In genomic region chr1:58339901-58340300, GRCm38 (mm10) we compare ENCODE assay signal across 22 mouse cellular contexts. TPM values are rescaled to one million over a fixed set of nuclear protein-coding genes. Genes with fewer than 3 reads are reported as not detected.
DNase-seq lines count a peak whose midpoint lies in the region; ATAC-seq and TF ChIP-seq lines count a peak whose summit lies in the region.
"Had no signal": no experiment of that assay in that cellular context is flagged by ENCODE, and none has a peak within 500 bp of the region (broad histone marks: within the 10 kb centered on the region; RNA-seq: fewer than 3 reads in every experiment).

No protein-coding gene starts in this region.

- no peak for ATAC-seq in hindbrain, postnatal 0 days
- no peak for ATAC-seq in midbrain, postnatal 0 days (ENCODE audit: low FRiP score)
- ATAC-seq in midbrain, embryonic 15.5 days (replicated peaks): no peak
- ATAC-seq in limb, embryonic 15.5 days (ENCODE audit: insufficient number of reproducible peaks, low FRiP score, low TSS enrichment, low read depth): no peak
- ATAC-seq: forebrain, embryonic 14.5 days; inflammation-experienced regulatory T-cells, adult 6 months; intestine, postnatal 0 days had no signal

- no peak overlapping the region for H3K9ac ChIP-seq in hindbrain, postnatal 0 days (replicated peaks; ENCODE audit: low read length)
- no peak overlapping the region for H3K9ac ChIP-seq in midbrain, postnatal 0 days (replicated peaks; ENCODE audit: low read length, poor library complexity, severe bottlenecking)
- no peak overlapping the region for H3K9ac ChIP-seq in midbrain, embryonic 15.5 days
- H3K9ac ChIP-seq in limb, embryonic 15.5 days: no peak overlapping the region
- H3K9ac ChIP-seq: embryonic facial prominence, embryonic 15.5 days; heart, embryonic 15.5 days; hindbrain, embryonic 13.5 days had no signal

- no peaks in the 10 kb centered on the region for H3K9me3 ChIP-seq in hindbrain, postnatal 0 days (ENCODE audit: low read length)
- peaks cover 3% of the 10 kb centered on the region for H3K9me3 ChIP-seq in hindbrain, embryonic 10.5 days
- H3K9me3 ChIP-seq in midbrain, postnatal 0 days (ENCODE audit: low read length): no peaks in the 10 kb centered on the region
- no peaks in the 10 kb centered on the region for H3K9me3 ChIP-seq in midbrain, embryonic 15.5 days
- H3K9me3 ChIP-seq in limb, embryonic 15.5 days: no peaks in the 10 kb centered on the region
- H3K9me3 ChIP-seq: embryonic facial prominence, embryonic 15.5 days; heart, embryonic 15.5 days; hindbrain, embryonic 13.5 days had no signal

- TF ChIP-seq CTCF in hindbrain, postnatal 0 days (IDR thresholded peaks at IDR 0.05; ENCODE audit: low read depth): no peak
- no peak for TF ChIP-seq CTCF in midbrain, postnatal 0 days (IDR thresholded peaks at IDR 0.05)

- H3K27ac ChIP-seq in hindbrain, postnatal 0 days: no peak overlapping the region
- H3K27ac ChIP-seq in hindbrain, embryonic 10.5 days: no peak overlapping the region
- no peak overlapping the region for H3K27ac ChIP-seq in midbrain, postnatal 0 days (ENCODE audit: low read depth, low read length)
- H3K27ac ChIP-seq in midbrain, embryonic 15.5 days: no peak overlapping the region
- peak overlapping the region; percentile 61 for H3K27ac ChIP-seq in limb, embryonic 15.5 days
- H3K27ac ChIP-seq: embryonic facial prominence, embryonic 15.5 days; forebrain, embryonic 10.5 days; heart, embryonic 15.5 days; hindbrain, embryonic 13.5 days had no signal

- WGBS in hindbrain, postnatal 0 days: 35% methylated on average over 1 of the region's 1 CpGs
- 83% methylated on average over 1 of the region's 1 CpGs for WGBS in hindbrain, embryonic 10.5 days
- WGBS in midbrain, postnatal 0 days: 86% methylated on average over 1 of the region's 1 CpGs
- 80% methylated on average over 1 of the region's 1 CpGs for WGBS in midbrain, embryonic 15.5 days
- WGBS in limb, embryonic 15.5 days: 39% methylated on average over 1 of the region's 1 CpGs

- no peaks in the 10 kb centered on the region for H3K4me1 ChIP-seq in hindbrain, postnatal 0 days (ENCODE audit: insufficient read depth, low read length)
- peaks cover 9% of the 10 kb centered on the region for H3K4me1 ChIP-seq in hindbrain, embryonic 10.5 days (replicated peaks)
- H3K4me1 ChIP-seq in midbrain, postnatal 0 days (ENCODE audit: insufficient read depth, low read length): no peaks in the 10 kb centered on the region
- no peaks in the 10 kb centered on the region for H3K4me1 ChIP-seq in midbrain, embryonic 15.5 days
- H3K4me1 ChIP-seq in limb, embryonic 15.5 days: peaks cover 16% of the 10 kb centered on the region
- H3K4me1 ChIP-seq: hindbrain, embryonic 13.5 days had no signal

- no peak overlapping the region for H3K4me3 ChIP-seq in hindbrain, postnatal 0 days (ENCODE audit: low read length)
- H3K4me3 ChIP-seq in hindbrain, embryonic 10.5 days: no peak overlapping the region
- H3K4me3 ChIP-seq in midbrain, postnatal 0 days (ENCODE audit: low read depth, low read length): no peak overlapping the region
- H3K4me3 ChIP-seq in midbrain, embryonic 15.5 days: no peak overlapping the region
- H3K4me3 ChIP-seq in limb, embryonic 15.5 days: no peak overlapping the region
- H3K4me3 ChIP-seq: embryonic facial prominence, embryonic 15.5 days; erythroblast, embryonic 14.5 days; forebrain, embryonic 10.5 days; heart, embryonic 15.5 days; hindbrain, embryonic 13.5 days had no signal

- no peaks in the 10 kb centered on the region for H3K27me3 ChIP-seq in hindbrain, postnatal 0 days (ENCODE audit: insufficient read depth, low read length)
- H3K27me3 ChIP-seq in hindbrain, embryonic 10.5 days (ENCODE audit: insufficient read depth, poor library complexity, severe bottlenecking): 0 out of 2 replicates have a peak, but pooled peaks cover 4% of the 10 kb centered on the region
- H3K27me3 ChIP-seq in midbrain, postnatal 0 days (ENCODE audit: insufficient read depth, low read length): no peaks in the 10 kb centered on the region
- H3K27me3 ChIP-seq in midbrain, embryonic 15.5 days (replicated peaks): no peaks in the 10 kb centered on the region
- H3K27me3 ChIP-seq in limb, embryonic 15.5 days: no peaks in the 10 kb centered on the region
- H3K27me3 ChIP-seq: embryonic facial prominence, embryonic 15.5 days; heart, embryonic 15.5 days; hindbrain, embryonic 13.5 days had no signal

- no peak overlapping the region for H3K4me2 ChIP-seq in hindbrain, postnatal 0 days (ENCODE audit: low read depth, low read length)
- H3K4me2 ChIP-seq in midbrain, postnatal 0 days (ENCODE audit: low read depth, low read length, poor library complexity, severe bottlenecking): no peak overlapping the region
- no peak overlapping the region for H3K4me2 ChIP-seq in midbrain, embryonic 15.5 days
- no peak overlapping the region for H3K4me2 ChIP-seq in limb, embryonic 15.5 days
- H3K4me2 ChIP-seq: embryonic facial prominence, embryonic 15.5 days; heart, embryonic 11.5 days; heart, embryonic 15.5 days; hindbrain, embryonic 13.5 days had no signal

- peak; percentile 24 to 47 for DNase-seq in cerebellum, postnatal 14 days
- no peak for DNase-seq in cerebellum, adult 9-11 months
- peak; percentile 1 for DNase-seq in hindbrain, postnatal 0 days (ENCODE audit: low spot score)
- DNase-seq in hindbrain, embryonic 10.5 days (ENCODE audit: low spot score): no peak
- peak; percentile 8 for DNase-seq in midbrain, postnatal 0 days (ENCODE audit: low spot score)
- no peak for DNase-seq in frontal cortex, postnatal 25 days (ENCODE audit: low spot score in 2 of 2)
- DNase-seq: adrenal gland, postnatal 36 days; cerebellum, adult 8-10 months; embryo, embryonic 11 days; gastrocnemius, postnatal 36 days; heart, postnatal 14 days had no signal

- H3K36me3 ChIP-seq in hindbrain, postnatal 0 days (ENCODE audit: insufficient read depth, low read length): no peaks in the 10 kb centered on the region
- no peaks in the 10 kb centered on the region for H3K36me3 ChIP-seq in hindbrain, embryonic 10.5 days
- H3K36me3 ChIP-seq in midbrain, postnatal 0 days (ENCODE audit: insufficient read depth, low read length): no peaks in the 10 kb centered on the region
- H3K36me3 ChIP-seq in midbrain, embryonic 15.5 days (replicated peaks): no peaks in the 10 kb centered on the region
- H3K36me3 ChIP-seq in limb, embryonic 15.5 days: no peaks in the 10 kb centered on the region
- H3K36me3 ChIP-seq: embryonic facial prominence, embryonic 15.5 days; forebrain, embryonic 10.5 days; heart, embryonic 15.5 days; hindbrain, embryonic 13.5 days had no signal

RNA-seq across cellular contexts. Expression of gene Bzw1, which starts 52.8 kb away (rescaled TPM):
- 160 and 162 TPM in 2 replicates for total RNA-seq in hindbrain, postnatal 0 days (2014; rRNA removed)
- polyA plus RNA-seq in hindbrain, postnatal 0 days (2015; fragmentation: Nextera tagmentation; extraction: Ambion mirVana): 343 and 352 TPM in 2 replicates
- 367 and 442 TPM in 2 replicates for polyA plus RNA-seq in hindbrain, embryonic 10.5 days (2016; fragmentation: Nextera tagmentation; extraction: Ambion mirVana)
- 251 and 312 TPM in 2 replicates for total RNA-seq in midbrain, postnatal 0 days (2014; rRNA removed)
- 325 and 364 TPM in 2 replicates for polyA plus RNA-seq in midbrain, postnatal 0 days (2015; fragmentation: Nextera tagmentation; extraction: Ambion mirVana)
- polyA plus RNA-seq in midbrain, embryonic 15.5 days (2015; fragmentation: Nextera tagmentation; extraction: Ambion mirVana): 310 and 332 TPM in 2 replicates
- 306 and 334 TPM in 2 replicates for polyA plus RNA-seq in limb, embryonic 15.5 days (2015; fragmentation: Nextera tagmentation; extraction: Ambion mirVana)

Comparison
In these comparisons a context has a peak if more than half of its experiments do, and no peak if none do; other contexts are left out.
1. DNase-seq: peak in cerebellum, postnatal 14 days (2 of 2), hindbrain, postnatal 0 days (single experiment) and midbrain, postnatal 0 days (single experiment); none in cerebellum, adult 9-11 months (single experiment), hindbrain, embryonic 10.5 days (single experiment) and frontal cortex, postnatal 25 days (0 of 2).